Mouse (Mus musculus) adrenal gland, adult 8-10 months (tissue): Measurements from ENCODE around the gene Tmem147. TPM values are rescaled to one million over a fixed set of nuclear protein-coding genes. Genes with fewer than 3 reads are reported as not detected.
"Not testable (repeated sequence)": the region's sequence is repeated elsewhere in the genome, so short reads cannot be mapped to it uniquely, and the experiment has no call there.

ENCODE experiments used
- DNase-seq: peaks from one replicate; pipeline ENCODE4 v3.0.0; 2022
- total RNA-seq, 4 experiments: library from RNA; stranded (reverse); gene quantifications; 2 replicates each; pipeline ENCODE4 v1.2.4; 2022

Tmem147 gene
- total RNA-seq = 100 to 1,000 TPM; 179 to 210 (median 202) TPM

- DNase-seq = peak; percentile 97
Observed at GRCm38 (mm10) chr7:30729396-30730063, at the start of gene Tmem147. TSS of gene Tmem147 (minus strand) at chr7:30729540.

GRCm38 (mm10) chr7:30777911-30778310 is 48.6 kb upstream of the Tmem147 start:
- DNase-seq = no peak

- no peak for DNase-seq
Observed at GRCm38 (mm10) chr7:30777081-30777579, 47.8 kb upstream of the Tmem147 start.

- no peak for DNase-seq
Observed at GRCm38 (mm10) chr7:30776104-30776503, 46.8 kb upstream of the Tmem147 start.

GRCm38 (mm10) chr7:30769236-30769635 is 39.9 kb upstream of the Tmem147 start:
- no peak for DNase-seq

GRCm38 (mm10) chr7:30766408-30766807 is 37.1 kb upstream of the Tmem147 start:
- DNase-seq = no peak

- DNase-seq = no peak
Observed at GRCm38 (mm10) chr7:30765173-30765572, 35.8 kb upstream of the Tmem147 start.

- no peak for DNase-seq
Observed at GRCm38 (mm10) chr7:30763456-30763855, 34.1 kb upstream of the Tmem147 start, which contains the start of gene Dmkn. TSS of gene Dmkn (plus strand) at chr7:30763756.

GRCm38 (mm10) chr7:30761769-30762352 is 32.5 kb upstream of the Tmem147 start:
- no peak for DNase-seq

GRCm38 (mm10) chr7:30758853-30759252 is 29.5 kb upstream of the Tmem147 start:
- DNase-seq = peak; percentile 75

GRCm38 (mm10) chr7:30757001-30757400 is 27.7 kb upstream of the Tmem147 start:
- DNase-seq = no peak

GRCm38 (mm10) chr7:30751086-30751669 is 21.8 kb upstream of the Tmem147 start, which contains the start of gene Sbsn:
TSS of gene Sbsn (plus strand) at chr7:30751471.
- DNase-seq = peak; percentile 72

- no peak for DNase-seq
Observed at GRCm38 (mm10) chr7:30749824-30750606, 20.7 kb upstream of the Tmem147 start.

GRCm38 (mm10) chr7:30747525-30748204 is 18.3 kb upstream of the Tmem147 start:
- no peak for DNase-seq

GRCm38 (mm10) chr7:30744022-30744598 is 14.8 kb upstream of the Tmem147 start:
- DNase-seq = no peak

- not testable (repeated sequence) for DNase-seq
Observed at GRCm38 (mm10) chr7:30743617-30744016, 14.3 kb upstream of the Tmem147 start, which contains the start of gene Gapdhs. TSS of gene Gapdhs (minus strand) at chr7:30743681.

- DNase-seq = not testable (repeated sequence)
Observed at GRCm38 (mm10) chr7:30742570-30742969, 13.2 kb upstream of the Tmem147 start.

- no peak for DNase-seq
Observed at GRCm38 (mm10) chr7:30736211-30736610, 6.9 kb upstream of the Tmem147 start.

GRCm38 (mm10) chr7:30730064-30730722 is 853 bp upstream of the Tmem147 start:
- DNase-seq = not testable (repeated sequence)

GRCm38 (mm10) chr7:30728739-30729395 is 473 bp downstream of the Tmem147 start:
- DNase-seq = no peak
